Comparison of ENCODE assay signal across 21 mouse cellular contexts in the genomic region with DNA sequence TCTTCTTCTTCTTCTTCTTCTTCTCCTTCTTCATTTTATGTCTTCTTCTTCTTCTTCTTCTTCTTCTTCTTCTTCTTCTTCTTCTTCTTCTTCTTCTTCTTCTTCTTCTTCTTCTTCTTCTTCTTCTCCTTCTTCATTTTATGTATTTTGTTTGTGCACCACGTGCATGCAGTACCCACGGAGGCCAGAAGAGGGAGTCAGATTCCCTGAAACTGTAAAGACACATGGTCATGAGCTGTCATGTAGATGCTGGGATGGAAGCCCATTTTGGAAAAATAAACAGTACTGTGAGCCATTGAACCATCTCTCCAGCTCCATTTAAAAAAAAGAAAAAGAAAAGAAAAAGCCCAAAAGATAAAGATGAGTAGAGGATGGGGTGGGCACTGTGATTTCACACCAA. TPM values are rescaled to one million over a fixed set of nuclear protein-coding genes. Genes with fewer than 3 reads are reported as not detected.
A peak's percentile ranks its signal among the peaks of the same experiment; 100 is the strongest.
DNase-seq lines count a peak whose midpoint lies in the region; ATAC-seq and TF ChIP-seq lines count a peak whose summit lies in the region.
"Had no signal": no experiment of that assay in that cellular context is flagged by ENCODE, and none has a peak within 500 bp of the region (broad histone marks: within the 10 kb centered on the region; RNA-seq: fewer than 3 reads in every experiment).

No protein-coding gene starts in this region.

- no peak overlapping the region for H3K27ac ChIP-seq in left cerebral cortex, adult 2 months
- H3K27ac ChIP-seq in testis, adult 2 months (ENCODE audit: control insufficient read depth, insufficient read depth, low read depth, low read length): no peak overlapping the region
- H3K27ac ChIP-seq: kidney, embryonic 15.5 days; limb, embryonic 10.5 days; macrophage had no signal

- no peak for DNase-seq in left cerebral cortex, adult 2 months (ENCODE audit: extremely low spot score in 1 of 2, low spot score in 2 of 2)
- no peak for DNase-seq in left cerebral cortex, postnatal 4 days
- no peak for DNase-seq in testis, postnatal 14 days (ENCODE audit: low spot score)
- DNase-seq in Patski (ENCODE audit: low read depth, low spot score): no peak
- DNase-seq in frontal cortex, postnatal 14 days (ENCODE audit: low spot score in 2 of 2): no peak
- DNase-seq in urinary bladder, postnatal 36 days (ENCODE audit: low spot score in 2 of 2): no peak
- DNase-seq: adrenal gland, adult 2 months; heart, adult 11 months; thymus, adult 18-20 months had no signal

- in situ Hi-C loops in Patski (cut with MboI; ENCODE audit: low pct_unique_long_range_greater_than_20kb): no loop called here

- no peaks in the 10 kb centered on the region for H3K27me3 ChIP-seq in testis, adult 2 months (ENCODE audit: control insufficient read depth, insufficient read depth, low read length)
- peaks cover 6% of the 10 kb centered on the region for H3K27me3 ChIP-seq in Patski

- intact Hi-C loops in left cerebral cortex, adult 2 months (cut with DNase I): no loop called here
- intact Hi-C loops in left cerebral cortex, postnatal 4 days (cut with DNase I): loop anchor here (5.0 kb wide), 1 partner anchor 44 kb away; no protein-coding TSS in a partner anchor

- ATAC-seq in Patski: no peak
- ATAC-seq: forebrain, embryonic 14.5 days; inflammation-experienced regulatory T-cells, adult 6 months had no signal

- no peak overlapping the region for H3K4me3 ChIP-seq in left cerebral cortex, adult 2 months
- no peak overlapping the region for H3K4me3 ChIP-seq in testis, adult 2 months (ENCODE audit: control insufficient read depth, low read depth, low read length)
- H3K4me3 ChIP-seq: kidney, embryonic 15.5 days; limb, embryonic 10.5 days had no signal

- TF ChIP-seq POLR2A in testis, adult 2 months (IDR thresholded peaks at IDR 0.05; ENCODE audit: control insufficient read depth, low read depth, low read length): no peak

- peak; percentile 9; the same call in 1 of the 2 replicates for TF ChIP-seq CTCF in left cerebral cortex, adult 2 months (IDR thresholded peaks at IDR 0.05)
- TF ChIP-seq CTCF in testis, adult 2 months (IDR thresholded peaks at IDR 0.05; ENCODE audit: control insufficient read depth, insufficient read depth, insufficient replicate concordance, low read depth, low read length): peak; percentile 9; the same call in 1 of the 2 replicates
- TF ChIP-seq CTCF in Patski (IDR thresholded peaks at IDR 0.05): peak; percentile 17

- H3K4me1 ChIP-seq in testis, adult 2 months (ENCODE audit: control insufficient read depth, insufficient read depth, low read length): peaks cover 5% of the 10 kb centered on the region
- H3K4me1 ChIP-seq: limb, embryonic 10.5 days had no signal

- H3K36me3 ChIP-seq in testis, adult 2 months (ENCODE audit: control insufficient read depth, insufficient read depth, low read length): no peaks in the 10 kb centered on the region
- H3K36me3 ChIP-seq: kidney, embryonic 15.5 days; limb, embryonic 10.5 days had no signal

- CTCF ChIA-PET in Patski (lab: Charles Lee): interaction anchor here (1.1 kb wide), 1 partner anchor 27 kb away, joined by 3 read pairs; no protein-coding TSS in a partner anchor

- POLR2A ChIA-PET in Patski (lab: Charles Lee): no interaction called here

RNA-seq across cellular contexts. Expression of gene Tescl, which starts 4.5 kb away (rescaled TPM):
- not detected for total RNA-seq in left cerebral cortex, adult 2 months (2021)
- total RNA-seq in left cerebral cortex, postnatal 4 days (2021): under 1 TPM in 1 of 2 experiments, not detected in 1; 0.46 TPM
- 277 and 339 TPM in 2 replicates for polyA plus RNA-seq in testis, adult 2 months (2012; rRNA removed)
- polyA plus RNA-seq in Patski (2021): not detected
- total RNA-seq: gastrocnemius, adult 8-10 months; hematopoietic stem cell, adult 5-6 weeks had no signal
- polyA plus RNA-seq: heart, embryonic 14.5 days; inflammation-experienced regulatory T-cells, adult 6 months; limb, embryonic 10.5 days; liver, embryonic 16.5 days; macrophage; midbrain, embryonic 11.5 days had no signal

RNA-seq across cellular contexts. Expression of gene Lypd5, which starts 10.8 kb away (rescaled TPM):
- total RNA-seq in left cerebral cortex, adult 2 months (2021): not detected
- not detected for total RNA-seq in left cerebral cortex, postnatal 4 days (2021)
- polyA plus RNA-seq in testis, adult 2 months (2012; rRNA removed): 1.7 and 2.3 TPM in 2 replicates
- polyA plus RNA-seq in Patski (2021): not detected
- total RNA-seq: adrenal gland, adult 2 months; gastrocnemius, adult 8-10 months; hematopoietic stem cell, adult 5-6 weeks had no signal
- polyA plus RNA-seq: adrenal gland, adult 2 months; forebrain, embryonic 14.5 days; heart, embryonic 14.5 days; inflammation-experienced regulatory T-cells, adult 6 months; kidney, embryonic 15.5 days; limb, embryonic 10.5 days; liver, embryonic 16.5 days; macrophage; midbrain, embryonic 11.5 days; neural tube, embryonic 14.5 days had no signal

RNA-seq across cellular contexts. Expression of gene Zfp94, which starts 21.8 kb away (rescaled TPM):
- total RNA-seq in left cerebral cortex, adult 2 months (2021): 10 to 100 TPM; 14.0 to 14.5 TPM
- total RNA-seq in left cerebral cortex, postnatal 4 days (2021): 10 to 100 TPM; 12.3 to 13.4 TPM
- polyA plus RNA-seq in testis, adult 2 months (2012; rRNA removed): 10.5 and 10.8 TPM in 2 replicates
- 8.8 TPM for polyA plus RNA-seq in Patski (2021)

RNA-seq across cellular contexts. Expression of gene Kcnn4, which starts 31.8 kb away (rescaled TPM):
- total RNA-seq in left cerebral cortex, adult 2 months (2021): under 1 TPM; 0.19 to 0.45 TPM
- total RNA-seq in left cerebral cortex, postnatal 4 days (2021): under 1 TPM; 0.34 to 0.48 TPM
- 2.5 and 3.8 TPM in 2 replicates for polyA plus RNA-seq in testis, adult 2 months (2012; rRNA removed)
- polyA plus RNA-seq in Patski (2021): not detected

RNA-seq across cellular contexts. Expression of gene Zfp61, which starts 37.2 kb away (rescaled TPM):
- total RNA-seq in left cerebral cortex, adult 2 months (2021): 10 to 100 TPM; 19.4 to 21.5 TPM
- total RNA-seq in left cerebral cortex, postnatal 4 days (2021): 10 to 100 TPM; 26.4 to 28.8 TPM
- 12.1 and 12.4 TPM in 2 replicates for polyA plus RNA-seq in testis, adult 2 months (2012; rRNA removed)
- 14.0 TPM for polyA plus RNA-seq in Patski (2021)
